Mouse (Mus musculus): ENCODE results near the gene Gm26566. TPM values are rescaled to one million over a fixed set of nuclear protein-coding genes. Genes with fewer than 3 reads are reported as not detected.

Gene Gm26566
- under 1 TPM; 0.36 to 0.60 TPM for total RNA-seq (2021)
- long read RNA-seq, experiment 1, result 0 reads
- long read RNA-seq, experiment 2, result 0 reads

- peak; percentile 94 to 96 for DNase-seq
These were observed at the start of gene Gm26566, which contains the start of gene Klhl9 for GRCm38 (mm10) chr4:88721791-88722721. Gene Gm26566 (plus strand): TSS chr4:88721805. Gene Klhl9 (minus strand): TSS chr4:88722465.

GRCm38 (mm10) chr4:88676824-88677223 lies 44.8 kb upstream of the Gm26566 start, which contains the start of gene Ifna16:
Gene Ifna16 (minus strand): TSS chr4:88676924.
- no peak for DNase-seq

- DNase-seq, result peak in 1 of 2 experiments; percentile 23
These were observed 41.2 kb upstream of the Gm26566 start for GRCm38 (mm10) chr4:88680362-88680761.

GRCm38 (mm10) chr4:88681353-88681752 lies 40.3 kb upstream of the Gm26566 start:
- DNase-seq, result no peak

GRCm38 (mm10) chr4:88683812-88684211 lies 37.8 kb upstream of the Gm26566 start, which contains the start of gene Ifna2:
Gene Ifna2 (minus strand): TSS chr4:88683912.
- no peak for DNase-seq

GRCm38 (mm10) chr4:88691259-88691658 lies 30.3 kb upstream of the Gm26566 start, which contains the start of gene Ifnab:
Gene Ifnab (minus strand): TSS chr4:88691359.
- DNase-seq, result no peak

- no peak for DNase-seq
These were observed 29.1 kb upstream of the Gm26566 start for GRCm38 (mm10) chr4:88692537-88692936.

GRCm38 (mm10) chr4:88693392-88693791 lies 28.2 kb upstream of the Gm26566 start:
- DNase-seq, result no peak

- DNase-seq, result peak; percentile 75 to 83
These were observed 25.2 kb upstream of the Gm26566 start for GRCm38 (mm10) chr4:88696237-88696884.

- no peak for DNase-seq
These were observed 24.5 kb upstream of the Gm26566 start for GRCm38 (mm10) chr4:88697108-88697507.

- DNase-seq, result no peak
These were observed 23.9 kb upstream of the Gm26566 start for GRCm38 (mm10) chr4:88697753-88698152.

- no peak for DNase-seq
These were observed 22.8 kb upstream of the Gm26566 start for GRCm38 (mm10) chr4:88698781-88699180.

GRCm38 (mm10) chr4:88699301-88699700 lies 22.3 kb upstream of the Gm26566 start:
- no peak for DNase-seq

GRCm38 (mm10) chr4:88705924-88706323 lies 15.7 kb upstream of the Gm26566 start:
- DNase-seq, result no peak

GRCm38 (mm10) chr4:88707128-88707826 lies 14.3 kb upstream of the Gm26566 start:
- DNase-seq, result no peak

- DNase-seq, result peak; percentile 4 to 18
These were observed 7.3 kb upstream of the Gm26566 start for GRCm38 (mm10) chr4:88714281-88714680.

GRCm38 (mm10) chr4:88715059-88715458 lies 6.5 kb upstream of the Gm26566 start:
- peak; percentile 41 to 56 for DNase-seq

- no peak for DNase-seq
These were observed 2.9 kb upstream of the Gm26566 start for GRCm38 (mm10) chr4:88718715-88719114.

- no peak for DNase-seq
These were observed 2.0 kb downstream of the Gm26566 start for GRCm38 (mm10) chr4:88723497-88724090.

- no peak for DNase-seq
These were observed 5.1 kb downstream of the Gm26566 start for GRCm38 (mm10) chr4:88726727-88727126.

- DNase-seq, result peak; percentile 30 to 65
These were observed 5.7 kb downstream of the Gm26566 start for GRCm38 (mm10) chr4:88727324-88727723.

- peak; percentile 74 to 78 for DNase-seq
These were observed 16.9 kb downstream of the Gm26566 start for GRCm38 (mm10) chr4:88738480-88738879.

Measured in adrenal gland, postnatal 36 days (tissue).